Mouse (Mus musculus): ENCODE results near the gene Inpp4b.

DNA sequence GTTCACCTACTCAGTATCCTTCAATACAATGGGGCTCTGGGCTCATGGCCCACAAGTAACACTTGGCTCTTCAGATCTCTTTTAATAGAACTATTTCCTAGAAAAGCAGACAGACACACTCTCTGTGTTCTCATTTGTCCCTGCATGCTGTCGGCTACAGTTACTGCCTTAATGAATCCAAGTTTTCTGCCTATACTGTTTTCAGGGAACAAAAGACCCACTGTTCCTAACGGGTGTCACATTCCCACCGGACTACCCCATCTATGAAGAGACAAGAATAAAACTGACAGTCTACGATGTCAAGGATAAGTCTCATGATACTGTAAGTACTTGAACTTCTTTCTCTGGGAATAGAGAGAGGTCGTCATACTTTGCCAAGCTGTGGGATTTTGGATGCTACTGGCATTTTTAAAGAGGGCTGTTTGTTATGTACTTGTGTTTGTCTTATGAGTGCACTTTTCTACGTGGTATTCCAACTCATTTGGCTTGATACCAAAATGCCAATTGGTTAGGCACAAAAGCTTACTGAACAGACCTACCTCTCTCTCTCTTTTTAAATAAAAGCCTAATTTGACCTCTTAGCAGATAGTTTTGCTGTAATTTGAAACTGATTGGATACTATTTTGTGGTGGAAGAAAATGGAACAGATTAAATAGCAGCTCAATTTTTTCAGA is 428.4 kb downstream of the Inpp4b start:
- TF ChIP-seq CTCF (IDR thresholded peaks at IDR 0.05; ENCODE audit: borderline replicate concordance, insufficient read depth, low read length) (no peak), POLR2A (IDR thresholded peaks at IDR 0.05; ENCODE audit: low read depth, low read length) (no peak)

Measured in embryonic fibroblast, embryonic 13.5 days (primary cell).